Mouse (Mus musculus) lung, embryonic 14.5 days (tissue): Measurements from ENCODE around the gene Gemin5. TPM values are rescaled to one million over a fixed set of nuclear protein-coding genes. Genes with fewer than 3 reads are reported as not detected.
A peak's percentile ranks its signal among the peaks of the same experiment; 100 is the strongest.
"Not testable (repeated sequence)": the region's sequence is repeated elsewhere in the genome, so short reads cannot be mapped to it uniquely, and the experiment has no call there.

Experiments
- ATAC-seq: fragments of 200-750 bp; cut with Nextera tagmentation; 2 replicates; pipeline ENCODE4 v1.8.0; 2017; ENCODE audit warnings: mild to moderate bottlenecking, moderate TSS enrichment, moderate library complexity; ENCODE audit not compliant: insufficient read depth
- DNase-seq: peaks from one replicate; pipeline ENCODE4 v3.0.0-alpha.2; 2015
- H3K27ac ChIP-seq: fragments of 300-500 bp; sonication (generic); 2 replicates; pipeline ENCODE4 v1.5.1; 2014; ENCODE audit warnings: low read depth, mild to moderate bottlenecking, moderate library complexity
- H3K27me3 ChIP-seq: fragments of 300-500 bp; sonication (generic); 2 replicates; pipeline ENCODE4 v1.6.1; 2014; ENCODE audit warnings: low read length, control low read depth; ENCODE audit not compliant: insufficient read depth
- H3K36me3 ChIP-seq: fragments of 300-500 bp; sonication (generic); 2 replicates; pipeline ENCODE4 v1.6.1; 2014; ENCODE audit warnings: control low read depth; ENCODE audit not compliant: insufficient read depth
- H3K4me1 ChIP-seq: fragments of 300-500 bp; sonication (generic); 2 replicates; pipeline ENCODE4 v1.6.1; 2014; ENCODE audit warnings: antibody characterized with exemption, control low read depth; ENCODE audit not compliant: insufficient read depth
- H3K4me2 ChIP-seq: fragments of 300-500 bp; sonication (generic); 2 replicates; pipeline ENCODE4 v1.6.1; 2014; ENCODE audit warnings: mild to moderate bottlenecking
- H3K4me3 ChIP-seq: fragments of 300-500 bp; sonication (generic); 2 replicates; pipeline ENCODE4 v1.5.1; 2014; ENCODE audit warnings: low read depth, low read length
- H3K9ac ChIP-seq: fragments of 300-500 bp; sonication (generic); 2 replicates; pipeline ENCODE4 v1.6.1; 2014
- H3K9me3 ChIP-seq: fragments of 300-500 bp; sonication (generic); 2 replicates; pipeline ENCODE4 v1.6.1; 2016; ENCODE audit warnings: low read depth, low read length, control low read depth
- CTCF ChIP-seq: IDR thresholded peaks from 2 replicates; pipeline ENCODE4 v1.5.1; 2016; ENCODE audit warnings: antibody characterized with exemption, low read depth
- WGBS: fragments of 180-500 bp; shearing (Covaris S2); extraction: QIAGEN DNeasy Blood & Tissue Kit; methylation state at CpG from one replicate; pipeline ENCODE4 v1.1.7; 2014; 5-methylcytosine and 5-hydroxymethylcytosine counted together
- polyA plus RNA-seq: library from polyadenylated mRNA; unstranded; fragments of >200 nt; fragmentation: Nextera tagmentation; extraction: Ambion mirVana; gene quantifications from 2 replicates; pipeline ENCODE4 v1.2.1, GENCODE M21; 2014

Gene Gemin5
- polyA plus RNA-seq, 1 experiment from 2014 or later: 26.9 TPM

GRCm38 (mm10) chr11:58102146-58102545 is 66.2 kb downstream of the Gemin5 start:
- Histone ChIP-seq H3K4me1 (peaks cover 6% of the 10 kb centered on the region; the same call in 1 of the 2 replicates), H3K27me3 (peaks cover 12% of the 10 kb centered on the region), H3K4me3 (no peak overlapping the region), H3K4me2 (no peak overlapping the region), H3K27ac (no peak overlapping the region), H3K9ac (no peak overlapping the region), H3K36me3 (no peaks in the 10 kb centered on the region), H3K9me3 (no peaks in the 10 kb centered on the region)
- ATAC-seq (no peak), DNase-seq (no peak)
- TF ChIP-seq CTCF: no peak
- 65% methylated on average over 3 of the region's 3 CpGs for WGBS

GRCm38 (mm10) chr11:58101194-58101720 is 67.1 kb downstream of the Gemin5 start:
- WGBS: 85% methylated on average over 4 of the region's 4 CpGs
- DNase-seq (no peak), ATAC-seq (no peak)
- Histone ChIP-seq H3K36me3 (no peaks in the 10 kb centered on the region), H3K4me1 (peaks cover 6% of the 10 kb centered on the region; the same call in 1 of the 2 replicates), H3K4me3 (no peak overlapping the region), H3K9me3 (no peaks in the 10 kb centered on the region), H3K4me2 (no peak overlapping the region), H3K9ac (no peak overlapping the region), H3K27me3 (peaks cover 12% of the 10 kb centered on the region), H3K27ac (no peak overlapping the region)
- no peak for TF ChIP-seq CTCF

GRCm38 (mm10) chr11:58100006-58100405 is 68.3 kb downstream of the Gemin5 start:
- no peak overlapping the region for H3K9ac ChIP-seq
- no peaks in the 10 kb centered on the region for H3K9me3 ChIP-seq
- no peak overlapping the region for H3K27ac ChIP-seq
- no peak overlapping the region for H3K4me2 ChIP-seq
- H3K4me3 ChIP-seq: no peak overlapping the region
- ATAC-seq (no peak), DNase-seq (no peak)
- no peaks in the 10 kb centered on the region for H3K36me3 ChIP-seq
- 77% methylated on average over 2 of the region's 2 CpGs for WGBS
- peaks cover 6% of the 10 kb centered on the region; the same call in 1 of the 2 replicates for H3K4me1 ChIP-seq
- H3K27me3 ChIP-seq: peaks cover 12% of the 10 kb centered on the region
- TF ChIP-seq CTCF: no peak

GRCm38 (mm10) chr11:58098366-58098720 is 70.0 kb downstream of the Gemin5 start:
- Histone ChIP-seq H3K4me2 (peak overlapping the region; percentile 77; the same call in 1 of the 2 replicates), H3K27me3 (peaks cover 12% of the 10 kb centered on the region), H3K4me3 (0 out of 2 replicates have a peak overlapping the region, but pooled peaks have one; percentile 4)
- H3K4me1 ChIP-seq, H3K36me3 ChIP-seq, H3K9ac ChIP-seq, DNase-seq, H3K27ac ChIP-seq, H3K9me3 ChIP-seq, ATAC-seq: not testable (repeated sequence)
- peak; percentile 36 for TF ChIP-seq CTCF
- 61% methylated on average over 5 of the region's 5 CpGs for WGBS

GRCm38 (mm10) chr11:58097621-58098365 is 70.5 kb downstream of the Gemin5 start:
- peak overlapping the region; percentile 77 for H3K4me2 ChIP-seq
- TF ChIP-seq CTCF: no peak
- no peaks in the 10 kb centered on the region for H3K4me1 ChIP-seq
- ATAC-seq (peak; percentile 42; the same call in 1 of the 2 replicates), DNase-seq (no peak)
- H3K4me3 ChIP-seq: peak overlapping the region; percentile 38
- whole genome bisulfite sequencing: 1% methylated on average over 30 of the region's 38 CpGs
- peak overlapping the region; percentile 46; the same call in 1 of the 2 replicates for H3K9ac ChIP-seq
- H3K27me3 ChIP-seq: peaks cover 12% of the 10 kb centered on the region
- H3K36me3 ChIP-seq: no peaks in the 10 kb centered on the region
- no peak overlapping the region for H3K27ac ChIP-seq
- H3K9me3 ChIP-seq: no peaks in the 10 kb centered on the region

GRCm38 (mm10) chr11:58096821-58097620 is 71.3 kb downstream of the Gemin5 start:
- H3K4me3 ChIP-seq: peak overlapping the region; percentile 38
- no peak overlapping the region for H3K27ac ChIP-seq
- DNase-seq (peak; percentile 32), ATAC-seq (no peak)
- WGBS: 44% methylated on average over 20 of the region's 20 CpGs
- H3K4me2 ChIP-seq: peak overlapping the region; percentile 77
- no peaks in the 10 kb centered on the region for H3K9me3 ChIP-seq
- H3K27me3 ChIP-seq: peaks cover 12% of the 10 kb centered on the region
- no peak overlapping the region for H3K9ac ChIP-seq
- H3K36me3 ChIP-seq: no peaks in the 10 kb centered on the region
- no peak for TF ChIP-seq CTCF
- no peaks in the 10 kb centered on the region for H3K4me1 ChIP-seq

GRCm38 (mm10) chr11:58096160-58096559 is 72.2 kb downstream of the Gemin5 start:
- no peaks in the 10 kb centered on the region for H3K9me3 ChIP-seq
- H3K4me1 ChIP-seq: no peaks in the 10 kb centered on the region
- no peak overlapping the region for H3K9ac ChIP-seq
- DNase-seq (no peak), ATAC-seq (no peak)
- no peak for TF ChIP-seq CTCF
- peaks cover 12% of the 10 kb centered on the region for H3K27me3 ChIP-seq
- no peaks in the 10 kb centered on the region for H3K36me3 ChIP-seq
- H3K4me3 ChIP-seq: no peak overlapping the region
- no peak overlapping the region for H3K27ac ChIP-seq
- no peak overlapping the region for H3K4me2 ChIP-seq
- WGBS: 69% methylated on average over 5 of the region's 5 CpGs
